Mouse (Mus musculus): ENCODE data around the gene Slc39a5. TPM values are rescaled to one million over a fixed set of nuclear protein-coding genes. Genes with fewer than 3 reads are reported as not detected.

Slc39a5 gene
- polyA plus RNA-seq, 1 experiment from 2014 or later, result 0.10 TPM

DNA sequence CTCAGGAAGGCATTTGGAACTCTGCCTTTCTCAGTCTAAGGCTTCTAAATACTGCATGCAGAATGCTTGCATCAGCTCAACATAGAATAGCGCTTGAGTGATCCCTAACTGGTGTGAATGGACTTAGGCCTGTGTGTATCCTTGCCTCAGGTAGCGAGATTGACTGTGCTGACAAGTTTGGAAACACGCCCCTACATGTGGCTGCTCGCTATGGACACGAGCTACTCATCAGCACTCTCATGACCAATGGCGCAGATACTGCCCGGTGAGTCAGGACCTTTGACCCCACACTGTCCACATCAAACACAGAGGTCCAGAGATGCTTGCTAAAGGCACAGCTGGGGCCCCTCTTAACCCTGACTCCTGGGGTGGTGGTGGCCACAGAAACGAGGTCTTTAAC is 18.5 kb downstream of the Slc39a5 start:
- no peak overlapping the region for H3K4me3 ChIP-seq (replicated peaks; ENCODE audit: low read length)
- H3K9me3 ChIP-seq (ENCODE audit: control insufficient read depth, low read length), result no peaks in the 10 kb centered on the region
- peaks cover 15% of the 10 kb centered on the region for H3K4me1 ChIP-seq (replicated peaks; ENCODE audit: control insufficient read depth, insufficient read depth, low read length)
- H3K4me2 ChIP-seq (ENCODE audit: low read length), result no peak overlapping the region
- no peak overlapping the region for H3K9ac ChIP-seq (replicated peaks; ENCODE audit: low read depth, low read length)
- 89% methylated on average over 8 of the region's 8 CpGs for WGBS
- no peaks in the 10 kb centered on the region for H3K27me3 ChIP-seq (replicated peaks; ENCODE audit: control insufficient read depth, insufficient read depth, low read length)
- ATAC-seq, result no peak
- peaks cover 56% of the 10 kb centered on the region for H3K36me3 ChIP-seq (ENCODE audit: control insufficient read depth, insufficient read depth)
- H3K27ac ChIP-seq (ENCODE audit: low read length), result no peak overlapping the region

DNA sequence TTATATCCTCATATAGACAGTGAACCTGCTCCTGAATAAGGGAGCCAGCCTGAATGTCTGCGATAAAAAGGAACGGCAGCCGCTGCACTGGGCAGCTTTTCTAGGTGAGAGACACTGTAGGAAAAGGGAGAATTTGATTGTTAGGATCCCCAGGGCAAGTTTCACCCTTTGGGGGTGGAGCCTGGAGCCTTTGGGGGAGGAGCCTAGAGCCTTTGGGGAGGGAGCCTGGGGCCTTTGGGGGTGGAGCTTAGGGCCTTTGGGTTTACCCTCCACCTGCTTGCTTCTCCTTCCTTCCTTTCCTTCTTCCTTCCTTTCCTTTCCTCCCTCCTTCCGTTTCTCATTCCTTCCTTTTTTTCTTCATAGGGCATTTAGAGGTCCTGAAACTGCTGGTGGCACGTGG is 20.5 kb downstream of the Slc39a5 start:
- ATAC-seq, result no peak
- Histone ChIP-seq H3K27me3 (replicated peaks; ENCODE audit: control insufficient read depth, insufficient read depth, low read length) (no peaks in the 10 kb centered on the region), H3K9me3 (ENCODE audit: control insufficient read depth, low read length) (no peaks in the 10 kb centered on the region), H3K27ac (ENCODE audit: low read length) (no peak overlapping the region), H3K4me1 (replicated peaks; ENCODE audit: control insufficient read depth, insufficient read depth, low read length) (peaks cover 24% of the 10 kb centered on the region), H3K36me3 (ENCODE audit: control insufficient read depth, insufficient read depth) (peaks cover 45% of the 10 kb centered on the region), H3K4me2 (ENCODE audit: low read length) (no peak overlapping the region), H3K4me3 (replicated peaks; ENCODE audit: low read length) (no peak overlapping the region), H3K9ac (replicated peaks; ENCODE audit: low read depth, low read length) (no peak overlapping the region)
- WGBS, result 90% methylated on average over 5 of the region's 5 CpGs

- no peak for ATAC-seq
- Histone ChIP-seq H3K36me3 (ENCODE audit: control insufficient read depth, insufficient read depth) (peaks cover 36% of the 10 kb centered on the region), H3K27me3 (replicated peaks; ENCODE audit: control insufficient read depth, insufficient read depth, low read length) (no peaks in the 10 kb centered on the region), H3K4me1 (replicated peaks; ENCODE audit: control insufficient read depth, insufficient read depth, low read length) (peaks cover 24% of the 10 kb centered on the region), H3K27ac (ENCODE audit: low read length) (no peak overlapping the region), H3K9me3 (ENCODE audit: control insufficient read depth, low read length) (no peaks in the 10 kb centered on the region), H3K9ac (replicated peaks; ENCODE audit: low read depth, low read length) (no peak overlapping the region), H3K4me3 (replicated peaks; ENCODE audit: low read length) (no peak overlapping the region), H3K4me2 (ENCODE audit: low read length) (no peak overlapping the region)
- WGBS, result 88% methylated on average over 7 of the region's 7 CpGs
Measured at GRCm38 (mm10) chr10:128379260-128379659, 21.8 kb downstream of the Slc39a5 start.

GRCm38 (mm10) chr10:128378462-128378861 is 22.6 kb downstream of the Slc39a5 start:
- Histone ChIP-seq H3K9ac (replicated peaks; ENCODE audit: low read depth, low read length) (no peak overlapping the region; the same call in 1 of the 2 replicates), H3K36me3 (ENCODE audit: control insufficient read depth, insufficient read depth) (peaks cover 30% of the 10 kb centered on the region), H3K4me3 (replicated peaks; ENCODE audit: low read length) (peak overlapping the region; percentile 95), H3K9me3 (ENCODE audit: control insufficient read depth, low read length) (no peaks in the 10 kb centered on the region), H3K27me3 (replicated peaks; ENCODE audit: control insufficient read depth, insufficient read depth, low read length) (no peaks in the 10 kb centered on the region), H3K4me1 (replicated peaks; ENCODE audit: control insufficient read depth, insufficient read depth, low read length) (peaks cover 24% of the 10 kb centered on the region), H3K4me2 (ENCODE audit: low read length) (peak overlapping the region; percentile 82), H3K27ac (ENCODE audit: low read length) (no peak overlapping the region; the same call in 1 of the 2 replicates)
- 36% methylated on average over 3 of the region's 3 CpGs for WGBS
- ATAC-seq, result no peak

DNA sequence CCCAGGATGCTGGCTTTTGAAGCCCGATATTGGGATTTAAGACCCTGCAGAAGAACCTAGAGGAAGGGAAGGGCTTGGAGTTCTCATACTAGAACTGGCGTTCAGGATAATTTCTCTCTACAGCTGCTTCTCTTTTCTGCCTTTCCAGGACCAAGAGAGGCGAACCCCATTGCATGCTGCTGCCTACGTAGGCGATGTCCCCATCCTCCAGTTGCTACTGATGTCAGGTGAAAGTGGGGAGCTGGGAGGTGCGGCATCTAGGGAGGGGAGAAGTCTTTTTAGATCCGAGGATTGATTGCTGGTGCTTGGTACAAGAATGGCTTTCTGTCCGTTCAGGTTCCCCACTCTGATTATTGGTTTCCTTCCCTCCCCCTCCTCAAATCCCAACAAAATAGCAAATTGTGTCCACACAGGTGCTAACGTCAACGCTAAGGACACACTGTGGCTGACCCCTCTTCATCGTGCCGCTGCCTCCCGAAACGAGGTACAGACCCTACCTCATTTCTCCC is 23.0 kb downstream of the Slc39a5 start:
- peak overlapping the region; percentile 82 for H3K4me2 ChIP-seq (ENCODE audit: low read length)
- peak overlapping the region; percentile 99 for H3K9ac ChIP-seq (replicated peaks; ENCODE audit: low read depth, low read length)
- 54% methylated on average over 14 of the region's 14 CpGs for WGBS
- peak overlapping the region; percentile 96 for H3K27ac ChIP-seq (ENCODE audit: low read length)
- no peaks in the 10 kb centered on the region for H3K9me3 ChIP-seq (ENCODE audit: control insufficient read depth, low read length)
- H3K4me3 ChIP-seq (replicated peaks; ENCODE audit: low read length), result peak overlapping the region; percentile 95
- peaks cover 26% of the 10 kb centered on the region for H3K36me3 ChIP-seq (ENCODE audit: control insufficient read depth, insufficient read depth)
- peaks cover 24% of the 10 kb centered on the region for H3K4me1 ChIP-seq (replicated peaks; ENCODE audit: control insufficient read depth, insufficient read depth, low read length)
- H3K27me3 ChIP-seq (replicated peaks; ENCODE audit: control insufficient read depth, insufficient read depth, low read length), result no peaks in the 10 kb centered on the region
- ATAC-seq, result no peak

DNA sequence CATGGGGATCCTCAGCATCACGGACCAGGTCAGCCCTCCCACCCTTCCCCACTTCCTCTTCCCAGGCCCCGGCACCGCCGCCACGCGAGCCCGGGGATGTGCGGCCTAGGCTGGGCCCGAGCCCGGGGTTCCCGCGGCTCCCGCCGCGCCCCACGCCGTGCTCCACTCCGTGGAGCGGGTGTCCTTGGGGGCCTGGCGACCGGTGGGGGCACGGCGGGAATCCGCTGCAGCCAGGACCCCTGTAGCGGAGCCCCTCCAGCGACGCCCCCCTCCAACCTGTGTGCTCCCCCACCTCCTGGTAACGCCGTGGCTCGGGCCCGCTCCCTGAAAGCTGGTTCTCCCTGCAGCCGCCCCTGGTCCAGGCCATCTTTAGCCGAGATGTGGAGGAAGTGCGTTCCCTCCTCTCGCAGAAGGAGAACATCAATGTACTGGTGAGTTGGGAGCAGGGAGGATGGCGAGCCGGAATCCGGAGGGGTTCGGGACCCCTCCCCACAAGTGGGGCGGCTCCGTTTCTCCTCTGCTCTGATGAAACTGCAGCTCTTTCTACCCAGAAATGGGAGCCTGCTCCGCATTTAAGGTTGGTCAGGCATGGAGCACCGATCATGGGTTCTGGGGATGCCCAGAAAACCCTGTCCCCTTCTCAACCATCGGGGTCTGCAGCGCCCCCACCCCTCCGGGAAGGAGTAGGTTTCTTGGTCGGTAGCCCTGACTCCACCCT is 23.6 kb downstream of the Slc39a5 start:
- WGBS, result 0% methylated on average over 45 of the region's 47 CpGs
- Histone ChIP-seq H3K27ac (ENCODE audit: low read length) (peak overlapping the region; percentile 96), H3K27me3 (replicated peaks; ENCODE audit: control insufficient read depth, insufficient read depth, low read length) (no peaks in the 10 kb centered on the region), H3K9me3 (ENCODE audit: control insufficient read depth, low read length) (no peaks in the 10 kb centered on the region), H3K4me2 (ENCODE audit: low read length) (peak overlapping the region; percentile 82), H3K9ac (replicated peaks; ENCODE audit: low read depth, low read length) (peak overlapping the region; percentile 99), H3K4me1 (replicated peaks; ENCODE audit: control insufficient read depth, insufficient read depth, low read length) (peaks cover 24% of the 10 kb centered on the region), H3K4me3 (replicated peaks; ENCODE audit: low read length) (peak overlapping the region; percentile 95), H3K36me3 (ENCODE audit: control insufficient read depth, insufficient read depth) (peaks cover 21% of the 10 kb centered on the region)
- peak; percentile 76 for ATAC-seq

DNA sequence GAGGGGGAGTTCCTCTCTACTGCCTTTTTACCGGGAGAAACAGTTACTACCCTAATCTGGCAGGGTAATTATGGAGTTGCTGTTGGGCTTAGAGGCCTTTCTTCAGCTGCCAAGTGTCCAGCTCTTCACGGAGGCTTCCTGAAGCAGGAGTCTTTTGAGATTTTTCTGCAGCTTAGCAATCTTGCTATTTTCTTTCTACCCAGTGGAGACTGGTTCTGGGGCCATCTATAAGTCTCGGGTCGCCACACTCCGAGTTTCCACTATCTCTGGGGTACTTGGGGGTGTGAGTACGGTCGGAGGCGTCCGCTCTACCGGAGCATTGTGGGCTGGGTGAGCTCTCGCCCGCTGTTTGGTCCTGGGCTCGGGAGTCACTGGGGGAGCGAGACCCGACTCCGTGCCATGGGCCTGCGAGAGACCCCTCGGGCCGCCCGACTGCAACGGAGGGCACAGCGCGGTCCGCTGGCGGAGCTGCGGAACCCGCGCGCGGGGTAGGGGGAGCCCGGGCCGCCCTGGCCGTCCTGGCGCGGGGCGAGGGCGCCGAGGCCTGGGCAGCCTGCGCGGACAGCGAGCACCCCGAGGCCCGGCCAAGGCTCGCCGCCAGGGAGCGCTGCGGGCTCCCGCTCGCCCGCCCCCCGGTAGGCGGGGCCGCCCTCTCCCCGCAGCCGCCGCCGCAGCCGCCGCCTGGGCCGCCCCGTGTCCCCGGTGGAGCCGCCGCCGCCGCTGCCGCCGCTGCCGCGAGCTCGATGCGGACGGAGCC is 24.4 kb downstream of the Slc39a5 start, which contains the start of gene Ankrd52:
Gene Ankrd52 (plus strand): TSS at position 661 of the 757 bp plus-strand sequence.
- under 1% methylated on average over 57 of the region's 73 CpGs for WGBS

DNA sequence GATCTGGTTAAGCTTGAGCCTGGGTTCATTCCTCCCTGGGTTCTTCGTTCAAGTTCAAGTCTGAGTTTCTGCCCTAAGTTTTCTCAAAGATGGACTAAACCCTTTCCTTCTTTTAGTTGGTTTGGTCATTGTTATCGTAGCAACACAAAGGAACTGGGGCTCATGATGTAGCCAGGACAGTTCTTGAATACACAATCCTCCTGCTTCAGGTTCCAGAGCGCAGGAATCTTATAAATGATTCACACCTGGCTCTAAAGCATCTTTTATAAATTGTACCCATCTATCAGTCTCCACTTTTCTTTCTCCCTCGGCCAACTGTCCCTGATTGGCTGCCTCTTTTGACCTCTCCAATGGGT is 25.0 kb downstream of the Slc39a5 start:
- Histone ChIP-seq H3K9me3 (ENCODE audit: control insufficient read depth, low read length) (no peaks in the 10 kb centered on the region), H3K4me1 (replicated peaks; ENCODE audit: control insufficient read depth, insufficient read depth, low read length) (peaks cover 24% of the 10 kb centered on the region), H3K9ac (replicated peaks; ENCODE audit: low read depth, low read length) (peak overlapping the region; percentile 99), H3K4me2 (ENCODE audit: low read length) (peak overlapping the region; percentile 81), H3K27ac (ENCODE audit: low read length) (peak overlapping the region; percentile 96), H3K36me3 (ENCODE audit: control insufficient read depth, insufficient read depth) (peaks cover 11% of the 10 kb centered on the region), H3K4me3 (replicated peaks; ENCODE audit: low read length) (peak overlapping the region; percentile 95), H3K27me3 (replicated peaks; ENCODE audit: control insufficient read depth, insufficient read depth, low read length) (no peaks in the 10 kb centered on the region)
- 37% methylated on average over 4 of the region's 4 CpGs for WGBS
- no peak for ATAC-seq

More for the DNA sequence above, 24.4 kb downstream of the Slc39a5 start, which contains the start of gene Ankrd52:
- peak; percentile 93 for ATAC-seq
- peaks cover 24% of the 10 kb centered on the region for H3K4me1 ChIP-seq (replicated peaks; ENCODE audit: control insufficient read depth, insufficient read depth, low read length)
- peak within 1 kb of the TSS; percentile 95 for H3K4me3 ChIP-seq (replicated peaks; ENCODE audit: low read length)
- H3K36me3 ChIP-seq (ENCODE audit: control insufficient read depth, insufficient read depth), result peaks cover 14% of the 10 kb centered on the region
- peak within 1 kb of the TSS; percentile 96 for H3K27ac ChIP-seq (ENCODE audit: low read length)
- no peaks in the 10 kb centered on the region for H3K27me3 ChIP-seq (replicated peaks; ENCODE audit: control insufficient read depth, insufficient read depth, low read length)
- peak within 1 kb of the TSS; percentile 99 for H3K9ac ChIP-seq (replicated peaks; ENCODE audit: low read depth, low read length)
- H3K4me2 ChIP-seq (ENCODE audit: low read length), result peak within 1 kb of the TSS; percentile 82
- no peaks in the 10 kb centered on the region for H3K9me3 ChIP-seq (ENCODE audit: control insufficient read depth, low read length)

- Histone ChIP-seq H3K9ac (replicated peaks; ENCODE audit: low read depth, low read length) (no peak overlapping the region), H3K27me3 (replicated peaks; ENCODE audit: control insufficient read depth, insufficient read depth, low read length) (no peaks in the 10 kb centered on the region), H3K9me3 (ENCODE audit: control insufficient read depth, low read length) (no peaks in the 10 kb centered on the region), H3K4me2 (ENCODE audit: low read length) (no peak overlapping the region), H3K36me3 (ENCODE audit: control insufficient read depth, insufficient read depth) (peaks cover 2% of the 10 kb centered on the region; the same call in 1 of the 2 replicates), H3K4me3 (replicated peaks; ENCODE audit: low read length) (no peak overlapping the region), H3K27ac (ENCODE audit: low read length) (no peak overlapping the region), H3K4me1 (replicated peaks; ENCODE audit: control insufficient read depth, insufficient read depth, low read length) (peaks cover 27% of the 10 kb centered on the region)
- 80% methylated on average over 6 of the region's 6 CpGs for WGBS
- no peak for ATAC-seq
Measured at GRCm38 (mm10) chr10:128374393-128374792, 26.6 kb downstream of the Slc39a5 start.

Data from forebrain, embryonic 16.5 days (tissue).